Mouse (Mus musculus) limb, embryonic 15.5 days (tissue): Measurements from ENCODE around the gene Dnajb4. TPM values are rescaled to one million over a fixed set of nuclear protein-coding genes. Genes with fewer than 3 reads are reported as not detected.
"Not testable (repeated sequence)": the region's sequence is repeated elsewhere in the genome, so short reads cannot be mapped to it uniquely, and the experiment has no call there.

ENCODE experiments used
- ATAC-seq: fragments of 200-750 bp; cut with Nextera tagmentation; 2 replicates; pipeline ENCODE4 v1.8.0; 2017; ENCODE audit warnings: low read depth, moderate TSS enrichment; ENCODE audit not compliant: insufficient number of reproducible peaks, low FRiP score, low TSS enrichment
- H3K27ac ChIP-seq: fragments of 300-500 bp; sonication (generic); 2 replicates; pipeline ENCODE4 v1.5.1; 2015; ENCODE audit warnings: moderate library complexity, mild to moderate bottlenecking, inconsistent platforms
- H3K27me3 ChIP-seq: fragments of 300-500 bp; sonication (generic); 2 replicates; pipeline ENCODE4 v1.6.1; 2015; ENCODE audit warnings: inconsistent platforms
- H3K36me3 ChIP-seq: fragments of 300-500 bp; sonication (generic); 2 replicates; pipeline ENCODE4 v1.6.1; 2015; ENCODE audit warnings: inconsistent platforms
- H3K4me1 ChIP-seq: fragments of 300-500 bp; sonication (generic); 2 replicates; pipeline ENCODE4 v1.6.1; 2015; ENCODE audit warnings: inconsistent platforms
- H3K4me2 ChIP-seq: fragments of 300-500 bp; sonication (generic); 2 replicates; pipeline ENCODE4 v1.6.1; 2015; ENCODE audit warnings: mild to moderate bottlenecking, inconsistent platforms
- H3K4me3 ChIP-seq: fragments of 300-500 bp; sonication (generic); 2 replicates; pipeline ENCODE4 v1.5.1; 2015; ENCODE audit warnings: mild to moderate bottlenecking, inconsistent platforms
- H3K9ac ChIP-seq: fragments of 300-500 bp; sonication (generic); 2 replicates; pipeline ENCODE4 v1.6.1; 2015; ENCODE audit warnings: inconsistent platforms
- H3K9me3 ChIP-seq: fragments of 300-500 bp; sonication (generic); 2 replicates; pipeline ENCODE4 v1.6.1; 2016; ENCODE audit warnings: inconsistent platforms
- WGBS: fragments of 180-500 bp; shearing (Covaris S2); methylation state at CpG from one replicate; pipeline ENCODE4 v1.1.7; 2015; 5-methylcytosine and 5-hydroxymethylcytosine counted together
- polyA plus RNA-seq: library from polyadenylated mRNA; unstranded; fragments of >200 nt; fragmentation: Nextera tagmentation; extraction: Ambion mirVana; gene quantifications from 2 replicates; pipeline ENCODE4 v1.2.1, GENCODE M21; 2015

The Dnajb4 gene
- polyA plus RNA-seq = 39.3 and 44.3 TPM in 2 replicates

GRCm38 (mm10) chr3:152209967-152210634 is at the start of gene Dnajb4, which contains the start of gene Fubp1:
Gene Dnajb4 (minus strand): TSS chr3:152210302.
Gene Fubp1 (plus strand): TSS chr3:152210422.
- peak within 1 kb of the TSS; percentile 99 for H3K27ac ChIP-seq
- peak within 1 kb of the TSS; percentile 99 for H3K9ac ChIP-seq
- no peaks in the 10 kb centered on the region for H3K27me3 ChIP-seq
- ATAC-seq = peak; percentile 95
- 1% methylated on average over 85 of the region's 85 CpGs for WGBS
- peak within 1 kb of the TSS; percentile 74 for H3K4me2 ChIP-seq
- peaks cover 21% of the 10 kb centered on the region for H3K4me1 ChIP-seq
- peak within 1 kb of the TSS; percentile 94 for H3K4me3 ChIP-seq
- no peaks in the 10 kb centered on the region for H3K9me3 ChIP-seq
- H3K36me3 ChIP-seq = 0 out of 2 replicates have a peak, but pooled peaks cover 8% of the 10 kb centered on the region

GRCm38 (mm10) chr3:152259409-152259808 is 49.3 kb upstream of the Dnajb4 start:
- not testable (repeated sequence) for H3K9me3 ChIP-seq, ATAC-seq, H3K36me3 ChIP-seq, H3K4me3 ChIP-seq, H3K4me2 ChIP-seq, H3K27ac ChIP-seq, H3K4me1 ChIP-seq, H3K9ac ChIP-seq, H3K27me3 ChIP-seq
- WGBS = 34% methylated on average over 8 of the region's 9 CpGs

DNA sequence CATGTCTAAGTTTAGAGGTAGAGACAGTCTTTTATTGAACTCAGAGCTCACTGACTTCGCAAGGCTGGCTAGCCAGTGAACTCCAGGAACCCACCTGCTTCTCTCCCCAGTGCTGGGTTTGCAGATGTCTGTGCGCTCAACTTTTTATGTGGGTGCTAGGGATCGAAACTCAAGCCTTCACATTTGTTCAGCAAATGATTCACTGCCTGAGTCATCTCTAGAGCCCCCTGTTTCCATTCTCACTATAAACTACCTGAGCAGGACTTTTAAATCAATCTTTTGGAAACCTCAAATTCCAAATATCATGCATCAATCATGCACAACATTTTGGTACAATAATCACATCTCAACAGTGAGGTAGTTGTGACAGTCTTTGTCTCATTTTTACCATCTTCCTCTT is 47.4 kb upstream of the Dnajb4 start:
- Histone ChIP-seq H3K4me1 (peaks cover 6% of the 10 kb centered on the region; the same call in 1 of the 2 replicates), H3K36me3 (no peaks in the 10 kb centered on the region), H3K27ac (no peak overlapping the region), H3K27me3 (no peaks in the 10 kb centered on the region), H3K9ac (no peak overlapping the region), H3K4me2 (no peak overlapping the region), H3K9me3 (no peaks in the 10 kb centered on the region), H3K4me3 (no peak overlapping the region)
- ATAC-seq = no peak
- WGBS = 69% methylated on average over 3 of the region's 3 CpGs

DNA sequence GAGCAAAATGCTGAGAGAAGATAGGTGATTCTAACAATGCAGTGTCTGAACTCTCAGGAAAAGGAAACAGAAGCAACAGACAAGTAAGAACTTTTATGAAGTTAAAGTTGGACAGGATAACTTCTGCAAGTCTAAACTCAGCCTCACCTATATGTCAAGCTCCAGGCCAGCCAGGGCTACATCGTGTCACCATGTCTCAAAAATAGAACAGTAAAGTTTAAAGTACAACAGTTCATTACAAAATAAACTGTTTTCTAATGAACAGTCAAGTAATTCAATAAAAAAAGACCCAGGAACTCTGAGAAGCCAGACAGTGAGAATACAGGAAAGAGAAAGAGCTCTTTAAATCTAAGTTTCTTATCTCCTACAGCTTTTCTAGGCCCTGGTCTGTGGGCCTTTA is 40.4 kb upstream of the Dnajb4 start:
- Histone ChIP-seq H3K9me3 (no peaks in the 10 kb centered on the region), H3K27ac (no peak overlapping the region), H3K9ac (no peak overlapping the region), H3K4me1 (no peaks in the 10 kb centered on the region), H3K27me3 (no peaks in the 10 kb centered on the region), H3K4me3 (no peak overlapping the region), H3K4me2 (no peak overlapping the region), H3K36me3 (no peaks in the 10 kb centered on the region)
- WGBS = 83% methylated on average over 1 of the region's 1 CpGs
- no peak for ATAC-seq

- Histone ChIP-seq H3K36me3 (no peaks in the 10 kb centered on the region), H3K4me3 (no peak overlapping the region), H3K9ac (no peak overlapping the region), H3K9me3 (no peaks in the 10 kb centered on the region), H3K27ac (no peak overlapping the region), H3K4me2 (no peak overlapping the region), H3K27me3 (no peaks in the 10 kb centered on the region), H3K4me1 (no peaks in the 10 kb centered on the region)
- whole genome bisulfite sequencing = 84% methylated on average over 12 of the region's 12 CpGs
- no peak for ATAC-seq
Measured at GRCm38 (mm10) chr3:152247708-152248107, 37.6 kb upstream of the Dnajb4 start.

GRCm38 (mm10) chr3:152245273-152245910 is 35.3 kb upstream of the Dnajb4 start:
- H3K27me3 ChIP-seq = no peaks in the 10 kb centered on the region
- 0 out of 2 replicates have a peak, but pooled peaks cover 4% of the 10 kb centered on the region for H3K36me3 ChIP-seq
- H3K4me3 ChIP-seq = no peak overlapping the region
- H3K27ac ChIP-seq = no peak overlapping the region
- no peak overlapping the region for H3K9ac ChIP-seq
- H3K4me1 ChIP-seq = no peaks in the 10 kb centered on the region
- H3K9me3 ChIP-seq = no peaks in the 10 kb centered on the region
- no peak overlapping the region for H3K4me2 ChIP-seq
- no peak for ATAC-seq
- WGBS = 74% methylated on average over 5 of the region's 5 CpGs

- Histone ChIP-seq H3K9me3 (no peaks in the 10 kb centered on the region), H3K4me1 (no peaks in the 10 kb centered on the region), H3K27ac (no peak overlapping the region), H3K36me3 (peaks cover 13% of the 10 kb centered on the region; the same call in 1 of the 2 replicates), H3K4me2 (no peak overlapping the region), H3K4me3 (no peak overlapping the region), H3K27me3 (no peaks in the 10 kb centered on the region), H3K9ac (no peak overlapping the region)
- WGBS = 67% methylated on average over 4 of the region's 4 CpGs
- no peak for ATAC-seq
Measured at GRCm38 (mm10) chr3:152243304-152243703, 33.2 kb upstream of the Dnajb4 start.

GRCm38 (mm10) chr3:152241098-152241497 is 31.0 kb upstream of the Dnajb4 start:
- Histone ChIP-seq H3K9ac (no peak overlapping the region), H3K9me3 (no peaks in the 10 kb centered on the region), H3K36me3 (peaks cover 21% of the 10 kb centered on the region; the same call in 1 of the 2 replicates), H3K4me2 (no peak overlapping the region), H3K4me3 (no peak overlapping the region), H3K4me1 (no peaks in the 10 kb centered on the region), H3K27me3 (no peaks in the 10 kb centered on the region), H3K27ac (no peak overlapping the region)
- ATAC-seq = no peak
- WGBS = 54% methylated on average over 3 of the region's 3 CpGs

GRCm38 (mm10) chr3:152239592-152239991 is 29.5 kb upstream of the Dnajb4 start:
- Histone ChIP-seq H3K9me3 (no peaks in the 10 kb centered on the region), H3K9ac (no peak overlapping the region), H3K27ac (no peak overlapping the region), H3K27me3 (no peaks in the 10 kb centered on the region), H3K36me3 (peaks cover 30% of the 10 kb centered on the region), H3K4me3 (no peak overlapping the region), H3K4me1 (no peaks in the 10 kb centered on the region), H3K4me2 (no peak overlapping the region)
- 90% methylated on average over 1 of the region's 1 CpGs for WGBS
- ATAC-seq = no peak

DNA sequence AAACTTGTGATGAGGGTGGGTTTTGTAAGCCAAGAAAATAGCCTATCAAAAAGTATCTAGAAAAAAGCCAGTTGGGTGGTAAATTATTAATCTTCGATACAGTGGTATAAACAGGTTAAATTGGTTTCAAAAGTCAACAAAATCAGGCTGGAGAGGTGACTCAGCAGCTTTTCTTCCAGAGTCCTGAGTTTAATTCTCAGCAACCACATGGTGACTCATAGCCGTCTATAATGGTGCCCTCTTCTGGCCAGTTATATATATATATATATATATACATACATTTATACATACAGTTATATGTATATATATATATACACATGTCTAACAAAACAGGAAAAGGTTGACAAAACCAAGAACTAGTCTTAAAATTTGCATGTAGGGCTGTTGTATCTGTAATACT is 28.7 kb upstream of the Dnajb4 start:
- H3K4me2 ChIP-seq = no peak overlapping the region
- H3K4me3 ChIP-seq = no peak overlapping the region
- H3K9ac ChIP-seq = no peak overlapping the region
- H3K4me1 ChIP-seq = no peaks in the 10 kb centered on the region
- 58% methylated on average over 2 of the region's 2 CpGs for WGBS
- peaks cover 33% of the 10 kb centered on the region for H3K36me3 ChIP-seq
- H3K27ac ChIP-seq = no peak overlapping the region
- H3K27me3 ChIP-seq = no peaks in the 10 kb centered on the region
- 0 out of 2 replicates have a peak, but pooled peaks have one; percentile 19 for ATAC-seq
- H3K9me3 ChIP-seq = no peaks in the 10 kb centered on the region

DNA sequence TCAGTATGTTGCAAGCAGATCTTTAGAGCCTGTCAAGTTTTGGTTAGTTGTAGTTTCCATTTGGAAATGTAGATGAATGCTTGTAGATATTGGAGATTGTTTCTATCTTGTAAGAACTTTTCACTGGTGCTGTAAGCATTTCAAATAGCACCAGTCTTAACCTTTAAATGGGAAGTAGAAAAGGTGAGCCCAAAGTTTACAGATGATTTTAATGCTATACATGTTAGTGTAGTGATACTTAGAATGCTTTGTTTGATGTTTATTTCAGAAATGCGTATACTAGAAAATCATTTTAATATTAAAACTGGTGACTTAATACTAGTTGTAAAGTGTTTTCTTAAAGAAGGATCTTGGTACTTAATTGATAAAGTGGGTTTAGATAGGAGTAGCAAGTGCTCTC is 25.7 kb upstream of the Dnajb4 start:
- no peak overlapping the region for H3K9ac ChIP-seq
- no peak overlapping the region for H3K4me3 ChIP-seq
- ATAC-seq = no peak
- WGBS = 90% methylated on average over 1 of the region's 1 CpGs
- no peak overlapping the region for H3K4me2 ChIP-seq
- no peaks in the 10 kb centered on the region for H3K9me3 ChIP-seq
- no peak overlapping the region for H3K27ac ChIP-seq
- peaks cover 43% of the 10 kb centered on the region for H3K36me3 ChIP-seq
- no peaks in the 10 kb centered on the region for H3K27me3 ChIP-seq
- H3K4me1 ChIP-seq = no peaks in the 10 kb centered on the region

- Histone ChIP-seq H3K27ac (no peak overlapping the region), H3K9me3 (no peaks in the 10 kb centered on the region), H3K4me3 (no peak overlapping the region), H3K4me1 (no peaks in the 10 kb centered on the region), H3K36me3 (peaks cover 41% of the 10 kb centered on the region), H3K9ac (no peak overlapping the region), H3K27me3 (no peaks in the 10 kb centered on the region), H3K4me2 (no peak overlapping the region)
- 91% methylated on average over 1 of the region's 1 CpGs for WGBS
- ATAC-seq = no peak
Measured at GRCm38 (mm10) chr3:152235238-152235637, 25.1 kb upstream of the Dnajb4 start.
